Mouse (Mus musculus) liver, embryonic 15.5 days (tissue): ENCODE measurements at regions not wholly inside any gene's neighbourhood (a gene's known extent, or its start where the extent isn't known, plus 50 kb on each side); places are given as distances from the start of the nearest gene placed in this dataset.

Experiments
- ATAC-seq: fragments of 200-750 bp; cut with Nextera tagmentation; 2 replicates; pipeline ENCODE4 v1.8.0; 2017; ENCODE audit warnings: moderate number of reproducible peaks, mild to moderate bottlenecking, moderate library complexity; ENCODE audit not compliant: insufficient read depth
- H3K27ac ChIP-seq: fragments of 300-500 bp; sonication (generic); replicated peaks from 2 replicates; pipeline ENCODE4 v1.5.1; 2015; ENCODE audit warnings: mild to moderate bottlenecking, inconsistent platforms
- H3K27me3 ChIP-seq: fragments of 300-500 bp; sonication (generic); 2 replicates; pipeline ENCODE4 v1.6.1; 2015; ENCODE audit warnings: mild to moderate bottlenecking, inconsistent platforms
- H3K36me3 ChIP-seq: fragments of 300-500 bp; sonication (generic); replicated peaks from 2 replicates; pipeline ENCODE4 v1.6.1; 2015; ENCODE audit warnings: moderate library complexity, mild to moderate bottlenecking, inconsistent platforms
- H3K4me1 ChIP-seq: fragments of 300-500 bp; sonication (generic); replicated peaks from 2 replicates; pipeline ENCODE4 v1.6.1; 2015; ENCODE audit warnings: inconsistent platforms
- H3K4me2 ChIP-seq: fragments of 300-500 bp; sonication (generic); 2 replicates; pipeline ENCODE4 v1.6.1; 2015; ENCODE audit warnings: moderate library complexity, mild to moderate bottlenecking, inconsistent platforms
- H3K4me3 ChIP-seq: fragments of 300-500 bp; sonication (generic); replicated peaks from 2 replicates; pipeline ENCODE4 v1.5.1; 2015; ENCODE audit warnings: mild to moderate bottlenecking, inconsistent platforms
- H3K9ac ChIP-seq: fragments of 300-500 bp; sonication (generic); 2 replicates; pipeline ENCODE4 v1.6.1; 2015; ENCODE audit warnings: moderate library complexity, mild to moderate bottlenecking, inconsistent platforms
- H3K9me3 ChIP-seq: fragments of 300-500 bp; sonication (generic); replicated peaks from 2 replicates; pipeline ENCODE4 v1.6.1; 2016; ENCODE audit warnings: inconsistent platforms
- WGBS: fragments of 180-500 bp; shearing (Covaris S2); methylation state at CpG from one replicate; pipeline ENCODE4 v1.1.7; 2015; ENCODE audit warnings: mixed read lengths; ENCODE audit not compliant: insufficient replicate concordance; 5-methylcytosine and 5-hydroxymethylcytosine counted together

- Histone ChIP-seq H3K36me3 (no peaks in the 10 kb centered on the region), H3K4me1 (no peaks in the 10 kb centered on the region), H3K4me2 (no peak overlapping the region), H3K9me3 (no peaks in the 10 kb centered on the region), H3K27ac (no peak overlapping the region), H3K4me3 (no peak overlapping the region), H3K27me3 (no peaks in the 10 kb centered on the region), H3K9ac (no peak overlapping the region)
- ATAC-seq = no peak
- WGBS = 55% methylated on average over 2 of the region's 2 CpGs
Measured at GRCm38 (mm10) chr1:43273236-43273868, 76.6 kb upstream of the Fhl2 start.

- 66% methylated on average over 8 of the region's 8 CpGs for WGBS
Measured at GRCm38 (mm10) chr1:43291736-43292135, 95.0 kb upstream of the Fhl2 start.

GRCm38 (mm10) chr1:43292561-43292960 lies 95.8 kb upstream of the Fhl2 start:
- ATAC-seq = no peak
- H3K4me3 ChIP-seq = no peak overlapping the region
- no peak overlapping the region for H3K9ac ChIP-seq
- H3K27ac ChIP-seq = no peak overlapping the region
- H3K9me3 ChIP-seq = no peaks in the 10 kb centered on the region
- H3K4me1 ChIP-seq = peaks cover 7% of the 10 kb centered on the region
- H3K36me3 ChIP-seq = no peaks in the 10 kb centered on the region
- H3K4me2 ChIP-seq = no peak overlapping the region
- 70% methylated on average over 2 of the region's 2 CpGs for WGBS
- H3K27me3 ChIP-seq = no peaks in the 10 kb centered on the region

More at GRCm38 (mm10) chr1:43291736-43292135, 95.0 kb upstream of the Fhl2 start:
- ATAC-seq = no peak
- Histone ChIP-seq H3K9me3 (no peaks in the 10 kb centered on the region), H3K4me1 (no peaks in the 10 kb centered on the region), H3K36me3 (no peaks in the 10 kb centered on the region), H3K4me2 (no peak overlapping the region), H3K27me3 (no peaks in the 10 kb centered on the region), H3K4me3 (no peak overlapping the region), H3K27ac (no peak overlapping the region), H3K9ac (no peak overlapping the region)

GRCm38 (mm10) chr1:43294221-43295012 lies 97.6 kb upstream of the Fhl2 start:
- Histone ChIP-seq H3K4me3 (no peak overlapping the region), H3K9me3 (no peaks in the 10 kb centered on the region), H3K27ac (no peak overlapping the region), H3K27me3 (no peaks in the 10 kb centered on the region), H3K9ac (no peak overlapping the region), H3K4me1 (peaks cover 15% of the 10 kb centered on the region), H3K4me2 (no peak overlapping the region), H3K36me3 (no peaks in the 10 kb centered on the region)
- WGBS = 65% methylated on average over 11 of the region's 11 CpGs
- ATAC-seq = no peak

GRCm38 (mm10) chr1:43297579-43297978 lies 100.8 kb upstream of the Fhl2 start:
- Histone ChIP-seq H3K27me3 (no peaks in the 10 kb centered on the region), H3K27ac (no peak overlapping the region), H3K9ac (no peak overlapping the region), H3K4me2 (0 out of 2 replicates have a peak overlapping the region, but pooled peaks have one; percentile 2), H3K4me1 (peaks cover 17% of the 10 kb centered on the region), H3K36me3 (no peaks in the 10 kb centered on the region), H3K4me3 (no peak overlapping the region), H3K9me3 (no peaks in the 10 kb centered on the region)
- 16% methylated on average over 2 of the region's 2 CpGs for WGBS
- peak; percentile 78 for ATAC-seq

GRCm38 (mm10) chr1:43298746-43299145 lies 102.0 kb upstream of the Fhl2 start:
- Histone ChIP-seq H3K4me1 (peaks cover 17% of the 10 kb centered on the region), H3K4me3 (no peak overlapping the region), H3K27me3 (no peaks in the 10 kb centered on the region), H3K27ac (no peak overlapping the region), H3K9ac (no peak overlapping the region), H3K36me3 (no peaks in the 10 kb centered on the region), H3K9me3 (no peaks in the 10 kb centered on the region), H3K4me2 (no peak overlapping the region)
- whole genome bisulfite sequencing = 73% methylated on average over 3 of the region's 3 CpGs
- no peak for ATAC-seq

- Histone ChIP-seq H3K4me3 (no peak overlapping the region), H3K4me1 (peaks cover 17% of the 10 kb centered on the region), H3K36me3 (no peaks in the 10 kb centered on the region), H3K4me2 (no peak overlapping the region), H3K9ac (no peak overlapping the region), H3K27me3 (no peaks in the 10 kb centered on the region), H3K9me3 (no peaks in the 10 kb centered on the region), H3K27ac (no peak overlapping the region)
- no peak for ATAC-seq
- 33% methylated on average over 7 of the region's 7 CpGs for WGBS
Measured at GRCm38 (mm10) chr1:43299490-43300302, 102.9 kb upstream of the Fhl2 start.

GRCm38 (mm10) chr1:43300676-43301075 lies 103.9 kb upstream of the Fhl2 start:
- H3K27ac ChIP-seq = no peak overlapping the region
- no peaks in the 10 kb centered on the region for H3K27me3 ChIP-seq
- ATAC-seq = no peak
- no peaks in the 10 kb centered on the region for H3K9me3 ChIP-seq
- no peak overlapping the region for H3K4me3 ChIP-seq
- H3K36me3 ChIP-seq = no peaks in the 10 kb centered on the region
- H3K4me1 ChIP-seq = peaks cover 17% of the 10 kb centered on the region
- H3K9ac ChIP-seq = no peak overlapping the region
- WGBS = 45% methylated on average over 5 of the region's 5 CpGs
- H3K4me2 ChIP-seq = no peak overlapping the region

- 46% methylated on average over 7 of the region's 7 CpGs for WGBS
- no peaks in the 10 kb centered on the region for H3K27me3 ChIP-seq
- no peak overlapping the region for H3K9ac ChIP-seq
- ATAC-seq = no peak
- H3K4me2 ChIP-seq = no peak overlapping the region
- no peak overlapping the region for H3K27ac ChIP-seq
- H3K4me1 ChIP-seq = peaks cover 16% of the 10 kb centered on the region
- H3K36me3 ChIP-seq = no peaks in the 10 kb centered on the region
- H3K9me3 ChIP-seq = no peaks in the 10 kb centered on the region
- H3K4me3 ChIP-seq = no peak overlapping the region
Measured at GRCm38 (mm10) chr1:43301866-43302571, 105.2 kb upstream of the Fhl2 start.

GRCm38 (mm10) chr1:43302657-43303056 lies 105.9 kb upstream of the Fhl2 start:
- WGBS = 58% methylated on average over 7 of the region's 7 CpGs
- Histone ChIP-seq H3K36me3 (no peaks in the 10 kb centered on the region), H3K27me3 (no peaks in the 10 kb centered on the region), H3K9ac (no peak overlapping the region), H3K4me1 (peaks cover 10% of the 10 kb centered on the region), H3K9me3 (no peaks in the 10 kb centered on the region), H3K4me3 (no peak overlapping the region), H3K4me2 (no peak overlapping the region), H3K27ac (no peak overlapping the region)
- no peak for ATAC-seq
